Mouse (Mus musculus) ES-Bruce4 (cell line): ENCODE data around the gene Sv2a.

Experiments used
- CTCF ChIP-seq: IDR thresholded peaks from one replicate; pipeline ENCODE4 v1.8.1; 2011; ENCODE audit warnings: low read depth, low read length
- EP300 ChIP-seq: IDR thresholded peaks from 2 replicates; pipeline ENCODE4 v1.6.1; 2011; ENCODE audit warnings: low read depth, low read length; ENCODE audit not compliant: insufficient read depth
- POLR2A ChIP-seq: IDR thresholded peaks from one replicate; pipeline ENCODE4 v1.8.1; 2011; ENCODE audit warnings: low read length; ENCODE audit not compliant: insufficient read depth

GRCm38 (mm10) chr3:96235836-96236235 is 54.9 kb downstream of the Sv2a start:
- TF ChIP-seq CTCF (no peak), POLR2A (no peak), EP300 (no peak)
